Comparison of ENCODE assay signal across 14 mouse cellular contexts in the genomic region with DNA sequence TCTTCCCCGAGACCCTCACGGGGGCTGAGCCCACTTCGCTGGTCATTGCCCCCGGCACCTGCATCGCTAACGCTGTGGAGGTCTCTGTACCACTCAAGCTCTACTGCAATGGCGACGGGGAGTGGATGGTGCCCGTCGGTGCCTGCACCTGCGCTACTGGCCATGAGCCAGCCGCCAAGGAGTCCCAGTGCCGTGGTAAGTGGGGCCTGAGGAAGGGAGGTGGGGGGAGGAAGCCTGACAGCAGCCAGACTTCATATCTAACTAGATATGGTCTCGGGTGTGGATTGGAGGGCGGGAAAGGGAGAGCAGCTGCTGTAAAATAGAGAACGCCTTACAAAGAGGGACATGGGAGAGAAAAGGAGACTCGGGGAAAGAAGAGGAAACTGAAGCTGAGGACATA. TPM values are rescaled to one million over a fixed set of nuclear protein-coding genes. Genes with fewer than 3 reads are reported as not detected.
DNase-seq lines count a peak whose midpoint lies in the region; ATAC-seq and TF ChIP-seq lines count a peak whose summit lies in the region.
"Had no signal": no experiment of that assay in that cellular context is flagged by ENCODE, and none has a peak within 500 bp of the region (broad histone marks: within the 10 kb centered on the region; RNA-seq: fewer than 3 reads in every experiment).

No protein-coding gene starts in this region.

- H3K9me3 ChIP-seq in heart, embryonic 16.5 days (replicated peaks; ENCODE audit: control insufficient read depth, low read length) = no peaks in the 10 kb centered on the region
- no peaks in the 10 kb centered on the region for H3K9me3 ChIP-seq in ES-E14 (ENCODE audit: control insufficient read depth, insufficient read depth, low read depth, low read length)
- H3K9me3 ChIP-seq in limb, embryonic 10.5 days (replicated peaks) = no peaks in the 10 kb centered on the region
- H3K9me3 ChIP-seq: kidney, embryonic 15.5 days; limb, embryonic 12.5 days; neural tube, embryonic 12.5 days had no signal

- H3K27me3 ChIP-seq in heart, embryonic 16.5 days (ENCODE audit: control insufficient read depth, insufficient read depth, low read length) = no peaks in the 10 kb centered on the region
- no peaks in the 10 kb centered on the region for H3K27me3 ChIP-seq in limb, embryonic 10.5 days (ENCODE audit: low read depth, poor library complexity, severe bottlenecking)
- H3K27me3 ChIP-seq: kidney, embryonic 15.5 days; limb, embryonic 12.5 days; neural tube, embryonic 12.5 days had no signal

- H3K27ac ChIP-seq in heart, embryonic 16.5 days (ENCODE audit: low read length) = peak overlapping the region; percentile 22; the same call in 1 of the 2 replicates
- no peak overlapping the region for H3K27ac ChIP-seq in ES-E14 (ENCODE audit: insufficient read depth, low read depth, low read length, poor library complexity, severe bottlenecking)
- H3K27ac ChIP-seq in limb, embryonic 10.5 days = peak overlapping the region; percentile 71
- H3K27ac ChIP-seq: kidney, embryonic 15.5 days; neural tube, embryonic 12.5 days had no signal

- intact Hi-C loops in heart, postnatal 10 days (cut with DNase I) = no loop called here

- peaks cover 16% of the 10 kb centered on the region for H3K36me3 ChIP-seq in heart, embryonic 16.5 days (ENCODE audit: control insufficient read depth, insufficient read depth)
- H3K36me3 ChIP-seq in ES-E14 (ENCODE audit: control insufficient read depth, insufficient read depth, low read length, poor library complexity, severe bottlenecking) = peaks cover 56% of the 10 kb centered on the region
- peaks cover 74% of the 10 kb centered on the region for H3K36me3 ChIP-seq in limb, embryonic 10.5 days

- H3K4me1 ChIP-seq in heart, embryonic 16.5 days (ENCODE audit: control insufficient read depth, insufficient read depth, low read length) = peaks cover 49% of the 10 kb centered on the region
- H3K4me1 ChIP-seq in ES-E14 (ENCODE audit: control insufficient read depth in 2 of 2, insufficient read depth in 2 of 2, low read length in 2 of 2, poor library complexity in 1 of 2) = peaks cover 0 to 31% of the 10 kb centered on the region in 2 experiments; a peak in 2 of 4 replicates
- peaks cover 71% of the 10 kb centered on the region for H3K4me1 ChIP-seq in limb, embryonic 10.5 days

- H3K9ac ChIP-seq in heart, embryonic 16.5 days (ENCODE audit: low read length) = no peak overlapping the region
- H3K9ac ChIP-seq in ES-E14 (ENCODE audit: insufficient read depth, low read depth, low read length, poor library complexity, severe bottlenecking) = 0 out of 2 replicates have a peak overlapping the region, but pooled peaks have one; percentile 16
- H3K9ac ChIP-seq: kidney, embryonic 15.5 days; limb, embryonic 12.5 days; neural tube, embryonic 12.5 days had no signal

- H3K4me2 ChIP-seq in heart, embryonic 16.5 days (ENCODE audit: low read depth, low read length) = peak overlapping the region; percentile 22; the same call in 1 of the 2 replicates
- H3K4me2 ChIP-seq: kidney, embryonic 15.5 days; neural tube, embryonic 12.5 days had no signal

- H3K4me3 ChIP-seq in heart, embryonic 16.5 days (ENCODE audit: low read length) = no peak overlapping the region
- peak overlapping the region; percentile 14 to 44; a peak in 3 of 4 replicates for H3K4me3 ChIP-seq in ES-E14 (ENCODE audit: insufficient read depth in 1 of 2, low read depth in 1 of 2, low read length in 2 of 2, poor library complexity in 1 of 2, severe bottlenecking in 1 of 2)
- no peak overlapping the region for H3K4me3 ChIP-seq in limb, embryonic 10.5 days
- H3K4me3 ChIP-seq: kidney, embryonic 15.5 days; limb, embryonic 12.5 days; neural tube, embryonic 12.5 days had no signal

- ATAC-seq in heart, embryonic 16.5 days (replicated peaks; ENCODE audit: extremely low read depth, insufficient read depth, low FRiP score) = peak; percentile 29; the same call in 1 of the 2 replicates
- no peak for ATAC-seq in megakaryocyte, adult 5-6 weeks (ENCODE audit: poor library complexity, severe bottlenecking)
- ATAC-seq: lung, postnatal 0 days had no signal

- 37% methylated on average over 17 of the region's 17 CpGs for WGBS in heart, embryonic 16.5 days
- 90% methylated on average over 17 of the region's 17 CpGs for WGBS in limb, embryonic 10.5 days

- DNase-seq in heart, postnatal 10 days = no peak
- DNase-seq in ES-E14 (ENCODE audit: low read depth, low spot score) (no peak), MEL-GATA-1-ER (ENCODE audit: extremely low read depth, low read depth) (peak; percentile 80)
- no peak for DNase-seq in limb, embryonic 10.5 days (ENCODE audit: low spot score)
- DNase-seq in layer of hippocampus, postnatal 25 days (ENCODE audit: extremely low spot score in 1 of 2, low spot score in 1 of 2) = no peak
- DNase-seq: cerebellum, postnatal 36 days; midbrain, embryonic 14.5 days; right cerebral cortex, adult 18-20 months had no signal

- in situ Hi-C loops in ES-E14 (cut with MboI; ENCODE audit: low sequenced_read_pairs in 2 of 2, unreplicated experiment in 2 of 2) = loop anchor here in 1 of 2 experiments (25.0 kb wide), 1 partner anchor 172 kb away; no protein-coding TSS in a partner anchor

TF ChIP-seq in ES-E14, 5 proteins besides CTCF, POLR2A, EP300 and RAD21:
- TF ChIP-seq CHD2 (IDR thresholded peaks at IDR 0.05; ENCODE audit: low read depth, low read length) (no peak), ZNF384 (IDR thresholded peaks at IDR 0.05; ENCODE audit: low read depth, low read length) (no peak), MAFK (IDR thresholded peaks at IDR 0.05; ENCODE audit: insufficient read depth, low read depth, low read length) (no peak), ZC3H11A (IDR thresholded peaks at IDR 0.05; ENCODE audit: borderline replicate concordance, low read depth, low read length) (no peak), HCFC1 (IDR thresholded peaks at IDR 0.05; ENCODE audit: borderline replicate concordance, insufficient read depth, low read length) (no peak)

RNA-seq across cellular contexts. Expression of gene Ephb3, which starts 10.2 kb away (rescaled TPM):
- polyA plus RNA-seq in heart, embryonic 16.5 days (2015; fragmentation: Nextera tagmentation; extraction: Ambion mirVana) = 9.5 and 14.4 TPM in 2 replicates
- 10 to 100 TPM in 1 of 2 experiments, 1 to 10 TPM in 1; 8.4 to 11.7 TPM for total RNA-seq in heart, postnatal 10 days (2021)
- total RNA-seq in ES-E14 (2012; rRNA removed) = 24.9 and 49.0 TPM in 2 replicates
- 31.0 and 48.3 TPM in 2 replicates for polyA plus RNA-seq in limb, embryonic 10.5 days (2016; fragmentation: Nextera tagmentation; extraction: Ambion mirVana)
- total RNA-seq in layer of hippocampus, postnatal 25 days (2021) = 10 to 100 TPM; 19.4 to 25.7 TPM
- not detected in 2 replicates for total RNA-seq in megakaryocyte, adult 5-6 weeks (2015)
- 0.16 TPM in 1 of 2 replicates, not detected in the other for total RNA-seq in megakaryocyte, adult 5-6 weeks (2017)

Comparison
In these comparisons a context has a peak if more than half of its experiments do, and no peak if none do; other contexts are left out.
1. H3K4me3 ChIP-seq: peak in ES-E14 (2 of 2); none in heart, embryonic 16.5 days (single experiment) and limb, embryonic 10.5 days (single experiment).
2. RNA of gene Ephb3, which starts 10.2 kb away (total RNA-seq): 19.4 to 25.7 TPM in layer of hippocampus, postnatal 25 days, 24.9 to 49.0 TPM in ES-E14 and 8.4 to 11.7 TPM in heart, postnatal 10 days; 0.16 TPM in megakaryocyte, adult 5-6 weeks; every median in the first group is over 4 times any median in the second.